Mouse (Mus musculus): ENCODE results near the gene Gm13199. TPM values are rescaled to one million over a fixed set of nuclear protein-coding genes. Genes with fewer than 3 reads are reported as not detected.

The Gm13199 gene
- polyA plus RNA-seq, 1 experiment from 2014 or later = 1.1 TPM

- 94% methylated on average over 5 of the region's 5 CpGs for WGBS
- H3K27me3 ChIP-seq (ENCODE audit: control insufficient read depth, insufficient read depth, low read length) = no peaks in the 10 kb centered on the region
These were observed 37.3 kb downstream of the Gm13199 start for GRCm38 (mm10) chr2:5825265-5825913.

DNA sequence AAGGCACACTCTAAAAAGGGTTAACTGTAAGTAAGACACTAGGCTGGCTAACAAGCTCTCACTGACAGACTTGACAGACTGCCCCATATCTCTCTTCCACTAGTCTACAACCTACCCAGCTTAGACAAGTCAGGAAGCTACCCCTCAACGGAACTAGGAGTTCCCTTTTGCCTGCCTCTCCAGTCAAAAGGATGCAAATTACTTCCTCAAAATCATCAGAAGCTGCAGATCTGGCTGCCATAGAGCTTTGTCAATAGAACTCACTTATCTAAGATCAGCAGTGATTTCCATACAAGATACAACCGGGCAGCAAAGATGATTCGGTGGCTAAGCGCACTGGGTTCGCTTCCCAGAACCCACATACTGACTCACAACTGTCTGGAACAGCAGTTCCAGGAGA, 38.0 kb downstream of the Gm13199 start:
- Histone ChIP-seq H3K4me3 (replicated peaks; ENCODE audit: low read length) (no peak overlapping the region), H3K4me2 (ENCODE audit: low read depth, low read length) (no peak overlapping the region), H3K9ac (ENCODE audit: low read length) (no peak overlapping the region), H3K36me3 (ENCODE audit: control insufficient read depth, insufficient read depth, low read length) (peaks cover 15% of the 10 kb centered on the region; the same call in 1 of the 2 replicates), H3K4me1 (ENCODE audit: control insufficient read depth, insufficient read depth, low read length) (no peaks in the 10 kb centered on the region), H3K9me3 (replicated peaks; ENCODE audit: control insufficient read depth, low read length) (no peaks in the 10 kb centered on the region), H3K27me3 (ENCODE audit: control insufficient read depth, insufficient read depth, low read length) (no peaks in the 10 kb centered on the region), H3K27ac (ENCODE audit: low read length) (no peak overlapping the region)
- ATAC-seq (ENCODE audit: insufficient read depth, low FRiP score) = no peak
- 73% methylated on average over 5 of the region's 5 CpGs for WGBS

More at GRCm38 (mm10) chr2:5825265-5825913, 37.3 kb downstream of the Gm13199 start:
- H3K4me1 ChIP-seq (ENCODE audit: control insufficient read depth, insufficient read depth, low read length) = no peaks in the 10 kb centered on the region
- no peak overlapping the region for H3K4me3 ChIP-seq (replicated peaks; ENCODE audit: low read length)
- H3K36me3 ChIP-seq (ENCODE audit: control insufficient read depth, insufficient read depth, low read length) = peaks cover 15% of the 10 kb centered on the region; the same call in 1 of the 2 replicates
- H3K9ac ChIP-seq (ENCODE audit: low read length) = no peak overlapping the region
- no peak overlapping the region for H3K4me2 ChIP-seq (ENCODE audit: low read depth, low read length)
- no peak overlapping the region for H3K27ac ChIP-seq (ENCODE audit: low read length)
- no peaks in the 10 kb centered on the region for H3K9me3 ChIP-seq (replicated peaks; ENCODE audit: control insufficient read depth, low read length)
- ATAC-seq (ENCODE audit: insufficient read depth, low FRiP score) = no peak

DNA sequence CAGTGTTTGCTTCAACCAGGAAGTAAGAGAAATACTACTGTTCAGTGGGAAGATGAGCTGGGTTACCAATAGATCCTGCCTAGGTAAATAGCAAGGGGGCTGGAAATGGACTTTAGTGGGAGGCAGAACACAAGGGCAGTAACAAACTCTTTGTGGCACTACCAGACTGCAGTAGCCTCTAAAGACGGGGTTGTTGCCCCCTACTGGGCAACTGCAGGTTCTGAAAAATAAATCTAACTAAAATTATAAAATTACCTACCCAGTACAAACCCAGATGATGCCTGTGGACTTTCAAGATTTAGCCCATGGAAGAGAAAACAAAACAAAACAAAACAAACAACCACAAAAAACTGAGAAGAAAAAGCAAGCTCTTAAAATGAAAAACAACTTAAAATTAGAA, 38.5 kb downstream of the Gm13199 start:
- Histone ChIP-seq H3K4me1 (ENCODE audit: control insufficient read depth, insufficient read depth, low read length) (no peaks in the 10 kb centered on the region), H3K4me2 (ENCODE audit: low read depth, low read length) (no peak overlapping the region), H3K27ac (ENCODE audit: low read length) (no peak overlapping the region), H3K36me3 (ENCODE audit: control insufficient read depth, insufficient read depth, low read length) (peaks cover 17% of the 10 kb centered on the region; the same call in 1 of the 2 replicates), H3K9ac (ENCODE audit: low read length) (no peak overlapping the region), H3K4me3 (replicated peaks; ENCODE audit: low read length) (no peak overlapping the region), H3K27me3 (ENCODE audit: control insufficient read depth, insufficient read depth, low read length) (no peaks in the 10 kb centered on the region), H3K9me3 (replicated peaks; ENCODE audit: control insufficient read depth, low read length) (no peaks in the 10 kb centered on the region)
- WGBS = 13% methylated on average over 1 of the region's 1 CpGs
- no peak for ATAC-seq (ENCODE audit: insufficient read depth, low FRiP score)

DNA sequence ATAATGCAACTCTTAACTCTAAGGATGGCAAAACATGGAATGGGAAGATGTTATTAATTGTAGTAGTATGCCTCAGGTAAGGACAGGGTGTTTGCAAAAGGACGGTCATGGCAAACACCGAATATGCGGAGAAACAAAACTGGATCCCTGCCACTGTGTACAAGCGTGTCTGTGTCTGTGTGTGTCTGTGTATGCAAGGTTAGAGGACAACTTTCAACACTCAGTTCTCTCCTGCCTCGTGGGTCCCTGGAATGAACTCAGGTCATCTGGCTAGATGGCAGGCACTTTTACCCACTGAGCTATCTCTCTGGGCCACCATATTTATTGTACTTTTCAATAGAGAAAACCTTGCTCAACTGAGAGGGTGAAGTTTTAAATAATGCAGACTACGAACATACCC, 40.3 kb downstream of the Gm13199 start:
- no peaks in the 10 kb centered on the region for H3K27me3 ChIP-seq (ENCODE audit: control insufficient read depth, insufficient read depth, low read length)
- H3K4me3 ChIP-seq (replicated peaks; ENCODE audit: low read length) = no peak overlapping the region
- H3K36me3 ChIP-seq (ENCODE audit: control insufficient read depth, insufficient read depth, low read length) = peaks cover 20% of the 10 kb centered on the region; the same call in 1 of the 2 replicates
- no peaks in the 10 kb centered on the region for H3K9me3 ChIP-seq (replicated peaks; ENCODE audit: control insufficient read depth, low read length)
- 91% methylated on average over 6 of the region's 6 CpGs for whole genome bisulfite sequencing
- no peaks in the 10 kb centered on the region for H3K4me1 ChIP-seq (ENCODE audit: control insufficient read depth, insufficient read depth, low read length)
- no peak for ATAC-seq (ENCODE audit: insufficient read depth, low FRiP score)
- no peak overlapping the region for H3K9ac ChIP-seq (ENCODE audit: low read length)
- no peak overlapping the region for H3K27ac ChIP-seq (ENCODE audit: low read length)
- no peak overlapping the region for H3K4me2 ChIP-seq (ENCODE audit: low read depth, low read length)

DNA sequence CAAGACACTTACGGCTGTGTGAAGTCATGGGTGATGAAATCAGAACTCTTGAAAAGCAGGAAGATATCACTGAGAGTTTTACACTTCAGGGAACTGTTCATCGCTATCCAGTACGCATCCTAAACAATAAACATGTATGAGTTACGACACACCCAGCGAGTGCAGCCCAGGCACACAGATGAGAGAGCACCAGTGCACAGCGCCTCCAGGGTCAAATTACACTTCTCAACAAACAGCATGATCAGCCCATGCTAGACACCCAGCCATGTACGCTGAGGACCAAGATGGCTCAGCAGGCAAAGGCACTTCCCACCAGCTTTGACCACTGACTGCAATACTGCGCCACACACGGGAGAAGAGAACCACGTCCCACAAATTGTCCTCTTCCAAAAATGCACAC, 41.5 kb downstream of the Gm13199 start:
- Histone ChIP-seq H3K4me2 (ENCODE audit: low read depth, low read length) (no peak overlapping the region), H3K27ac (ENCODE audit: low read length) (no peak overlapping the region), H3K4me1 (ENCODE audit: control insufficient read depth, insufficient read depth, low read length) (no peaks in the 10 kb centered on the region), H3K27me3 (ENCODE audit: control insufficient read depth, insufficient read depth, low read length) (no peaks in the 10 kb centered on the region), H3K9ac (ENCODE audit: low read length) (no peak overlapping the region), H3K36me3 (ENCODE audit: control insufficient read depth, insufficient read depth, low read length) (peaks cover 17% of the 10 kb centered on the region; the same call in 1 of the 2 replicates), H3K4me3 (replicated peaks; ENCODE audit: low read length) (no peak overlapping the region), H3K9me3 (replicated peaks; ENCODE audit: control insufficient read depth, low read length) (no peaks in the 10 kb centered on the region)
- WGBS = 89% methylated on average over 10 of the region's 10 CpGs
- no peak for ATAC-seq (ENCODE audit: insufficient read depth, low FRiP score)

Other genes starting within 250 kb of the Gm13199 start
- 10.4 and 11.3 TPM in 2 replicates for gene Camk1d, start 148.4 kb downstream of the Gm13199 start, polyA plus RNA-seq (2015; fragmentation: Nextera tagmentation; extraction: Ambion mirVana)
- gene Nudt5, start 17.9 kb downstream of the Gm13199 start, polyA plus RNA-seq (2015; fragmentation: Nextera tagmentation; extraction: Ambion mirVana) = 66.0 and 69.7 TPM in 2 replicates
- 276 and 278 TPM in 2 replicates for gene Cdc123, start 17.8 kb downstream of the Gm13199 start, polyA plus RNA-seq (2015; fragmentation: Nextera tagmentation; extraction: Ambion mirVana)
- gene Sec61a2, start 32.5 kb upstream of the Gm13199 start, polyA plus RNA-seq (2015; fragmentation: Nextera tagmentation; extraction: Ambion mirVana) = 66.9 and 70.4 TPM in 2 replicates
- gene Dhtkd1, start 79.9 kb upstream of the Gm13199 start, polyA plus RNA-seq (2015; fragmentation: Nextera tagmentation; extraction: Ambion mirVana) = 2.4 and 3.4 TPM in 2 replicates
- gene Upf2, start 88.5 kb upstream of the Gm13199 start, polyA plus RNA-seq (2015; fragmentation: Nextera tagmentation; extraction: Ambion mirVana) = 10.4 and 11.3 TPM in 2 replicates